In genomic region chr17:32752813-32753360, GRCm38 (mm10) we compare ENCODE assay signal across 19 mouse cellular contexts. TPM values are rescaled to one million over a fixed set of nuclear protein-coding genes. Genes with fewer than 3 reads are reported as not detected.
A peak's percentile ranks its signal among the peaks of the same experiment; 100 is the strongest.
DNase-seq lines count a peak whose midpoint lies in the region; ATAC-seq and TF ChIP-seq lines count a peak whose summit lies in the region.
"Had no signal": no experiment of that assay in that cellular context is flagged by ENCODE, and none has a peak within 500 bp of the region (broad histone marks: within the 10 kb centered on the region; RNA-seq: fewer than 3 reads in every experiment).

No protein-coding gene starts in this region.

- H3K27me3 ChIP-seq in heart, postnatal 0 days (ENCODE audit: control insufficient read depth, insufficient read depth, low read length): no peaks in the 10 kb centered on the region
- H3K27me3 ChIP-seq in MEL (ENCODE audit: control insufficient read depth in 1 of 2, insufficient read depth in 2 of 2, low read length in 2 of 2): peaks cover 0 to 3% of the 10 kb centered on the region in 2 experiments; a peak in 3 of 4 replicates
- H3K27me3 ChIP-seq in liver, embryonic 14.5 days (ENCODE audit: control insufficient read depth, insufficient read depth, low read length): no peaks in the 10 kb centered on the region
- H3K27me3 ChIP-seq: CH12.LX; forebrain, embryonic 13.5 days; heart, embryonic 15.5 days; intestine, embryonic 15.5 days had no signal

- no peak for TF ChIP-seq EP300 in heart, postnatal 0 days (IDR thresholded peaks at IDR 0.05; ENCODE audit: low read depth)
- TF ChIP-seq EP300 in MEL (IDR thresholded peaks at IDR 0.05; ENCODE audit: low read depth in 1 of 2, low read length in 2 of 2): peak; percentile 72 to 84
- TF ChIP-seq EP300 in liver, embryonic 14.5 days (IDR thresholded peaks at IDR 0.05; ENCODE audit: low read depth): 0 out of 2 replicates have a peak, but pooled peaks have one; percentile 27

- no peak for TF ChIP-seq POLR2A in MEL (IDR thresholded peaks at IDR 0.05; ENCODE audit: control insufficient read depth in 1 of 2, insufficient read depth in 1 of 2, low read depth in 1 of 2, low read length in 2 of 2, poor library complexity in 1 of 2)

- DNase-seq in heart, postnatal 0 days (ENCODE audit: low spot score): peak; percentile 6
- no peak for DNase-seq in heart, adult 9 months (ENCODE audit: low spot score in 2 of 2)
- peak; percentile 62 for DNase-seq in MEL (ENCODE audit: low read depth, low spot score)
- no peak for DNase-seq in liver, embryonic 14.5 days (ENCODE audit: low read depth in 3 of 3, low spot score in 3 of 3)
- no peak for DNase-seq in spleen, postnatal 10 days (ENCODE audit: low spot score in 2 of 2)
- no peak for DNase-seq in kidney, adult 8-10 months
- DNase-seq: forebrain, postnatal 0 days; gastrocnemius, postnatal 25 days had no signal

- H3K36me3 ChIP-seq in heart, postnatal 0 days (replicated peaks; ENCODE audit: control insufficient read depth, insufficient read depth, low read length): no peaks in the 10 kb centered on the region
- no peaks in the 10 kb centered on the region for H3K36me3 ChIP-seq in MEL (ENCODE audit: control insufficient read depth in 1 of 2, insufficient read depth in 2 of 2, low read length in 2 of 2)
- H3K36me3 ChIP-seq in liver, embryonic 14.5 days (replicated peaks; ENCODE audit: control insufficient read depth, insufficient read depth, low read depth): no peaks in the 10 kb centered on the region
- H3K36me3 ChIP-seq: embryonic facial prominence, embryonic 10.5 days; heart, embryonic 15.5 days; hindbrain, embryonic 10.5 days; intestine, embryonic 15.5 days had no signal

- WGBS in heart, postnatal 0 days: 20% methylated on average over 6 of the region's 6 CpGs
- 31% methylated on average over 6 of the region's 6 CpGs for WGBS in liver, embryonic 14.5 days (ENCODE audit: insufficient replicate concordance)

- no peak overlapping the region for H3K9ac ChIP-seq in heart, postnatal 0 days (replicated peaks; ENCODE audit: low read depth, low read length)
- no peak overlapping the region for H3K9ac ChIP-seq in MEL (ENCODE audit: control insufficient read depth, low read depth, low read length, poor library complexity, severe bottlenecking)
- H3K9ac ChIP-seq in liver, embryonic 14.5 days (replicated peaks): no peak overlapping the region
- H3K9ac ChIP-seq: forebrain, embryonic 13.5 days; forebrain, postnatal 0 days; heart, embryonic 15.5 days; hindbrain, embryonic 14.5 days; intestine, embryonic 15.5 days had no signal

- H3K4me1 ChIP-seq in heart, postnatal 0 days (ENCODE audit: control insufficient read depth, insufficient read depth): no peaks in the 10 kb centered on the region
- H3K4me1 ChIP-seq in MEL (ENCODE audit: control insufficient read depth in 1 of 2, insufficient read depth in 2 of 2, low read length in 2 of 2): 0 out of 4 replicates have a peak, but pooled peaks cover 0 to 6% of the 10 kb centered on the region in 2 experiments
- H3K4me1 ChIP-seq in liver, embryonic 14.5 days (replicated peaks; ENCODE audit: control insufficient read depth in 2 of 2, insufficient read depth in 2 of 2, low read length in 1 of 2): peaks cover 0 to 5% of the 10 kb centered on the region in 2 experiments; a peak in 1 of 4 replicates
- H3K4me1 ChIP-seq: embryonic facial prominence, embryonic 10.5 days; forebrain, embryonic 13.5 days; intestine, embryonic 15.5 days had no signal

- no peak for TF ChIP-seq CTCF in heart, postnatal 0 days (IDR thresholded peaks at IDR 0.05; ENCODE audit: low read depth)
- TF ChIP-seq CTCF in MEL (IDR thresholded peaks at IDR 0.05 in 2 of 3, conservative IDR thresholded peaks at IDR 0.05 in 1 of 3; ENCODE audit: control insufficient read depth in 1 of 3, insufficient read depth in 1 of 3, low read depth in 2 of 3, low read length in 3 of 3, poor library complexity in 1 of 3, severe bottlenecking in 1 of 3): no peak
- TF ChIP-seq CTCF in liver, embryonic 14.5 days (IDR thresholded peaks at IDR 0.05; ENCODE audit: low read depth): no peak

- H3K9me3 ChIP-seq in heart, postnatal 0 days (replicated peaks; ENCODE audit: control insufficient read depth, low read length): no peaks in the 10 kb centered on the region
- no peaks in the 10 kb centered on the region for H3K9me3 ChIP-seq in MEL (replicated peaks; ENCODE audit: insufficient read depth, low read length)
- H3K9me3 ChIP-seq in liver, embryonic 14.5 days (ENCODE audit: control insufficient read depth, low read length): no peaks in the 10 kb centered on the region
- H3K9me3 ChIP-seq: embryonic facial prominence, embryonic 10.5 days; forebrain, embryonic 13.5 days; heart, embryonic 15.5 days; hindbrain, embryonic 10.5 days; intestine, embryonic 15.5 days had no signal

- H3K4me3 ChIP-seq in heart, postnatal 0 days (ENCODE audit: low read depth, low read length): no peak overlapping the region
- no peak overlapping the region for H3K4me3 ChIP-seq in MEL (ENCODE audit: control insufficient read depth in 1 of 2, insufficient read depth in 1 of 2, low read depth in 2 of 2, low read length in 2 of 2)
- H3K4me3 ChIP-seq in liver, embryonic 14.5 days (ENCODE audit: insufficient read depth in 1 of 2, low read depth in 2 of 2, low read length in 2 of 2): no peak overlapping the region
- H3K4me3 ChIP-seq: embryonic facial prominence, embryonic 10.5 days; forebrain, embryonic 13.5 days; gastrocnemius, adult 2 months; heart, embryonic 15.5 days; intestine, embryonic 15.5 days had no signal

- no peak for ATAC-seq in heart, postnatal 0 days (ENCODE audit: insufficient read depth, low read depth)
- ATAC-seq in liver, embryonic 14.5 days (ENCODE audit: insufficient read depth): peak; percentile 33; the same call in 1 of the 2 replicates
- peak; percentile 96 for ATAC-seq in megakaryocyte-erythroid progenitor cell, adult 5-6 weeks (replicated peaks; ENCODE audit: low FRiP score, low TSS enrichment, poor library complexity, severe bottlenecking)
- ATAC-seq: forebrain, embryonic 13.5 days; forebrain, postnatal 0 days; intestine, embryonic 15.5 days had no signal

- no peak overlapping the region for H3K27ac ChIP-seq in heart, postnatal 0 days (ENCODE audit: low read depth)
- H3K27ac ChIP-seq in MEL (ENCODE audit: control insufficient read depth, low read depth, low read length): no peak overlapping the region
- no peak overlapping the region for H3K27ac ChIP-seq in liver, embryonic 14.5 days
- H3K27ac ChIP-seq: embryonic facial prominence, embryonic 10.5 days; forebrain, embryonic 13.5 days; gastrocnemius, adult 2 months; heart, embryonic 15.5 days; hindbrain, embryonic 10.5 days; hindbrain, embryonic 14.5 days; intestine, embryonic 15.5 days had no signal

- no peaks in the 10 kb centered on the region for H3K79me2 ChIP-seq in MEL (ENCODE audit: control insufficient read depth, insufficient read depth, low read length, poor library complexity)

- peak overlapping the region; percentile 27 for H3K4me2 ChIP-seq in heart, postnatal 0 days (ENCODE audit: low read depth, low read length)
- no peak overlapping the region for H3K4me2 ChIP-seq in liver, embryonic 14.5 days (ENCODE audit: low read depth)
- H3K4me2 ChIP-seq: forebrain, embryonic 13.5 days; heart, embryonic 11.5 days; hindbrain, embryonic 14.5 days; intestine, embryonic 15.5 days had no signal

- TF ChIP-seq RAD21 in MEL (IDR thresholded peaks at IDR 0.05; ENCODE audit: low read depth, low read length): no peak

TF ChIP-seq in MEL, 35 proteins besides CTCF, POLR2A, EP300 and RAD21:
- TF ChIP-seq TAL1 (IDR thresholded peaks at IDR 0.05; ENCODE audit: low read length) (peak; percentile 66), TCF12 (IDR thresholded peaks at IDR 0.05; ENCODE audit: low read depth, low read length) (peak; percentile 80), ETS1 (IDR thresholded peaks at IDR 0.05; ENCODE audit: low read depth, low read length) (peak; percentile 75), BHLHE40 (IDR thresholded peaks at IDR 0.05; ENCODE audit: borderline replicate concordance, low read depth, low read length) (peak; percentile 46; the same call in 1 of the 2 replicates), CHD2 (IDR thresholded peaks at IDR 0.05; ENCODE audit: low read length) (no peak), USF1 (IDR thresholded peaks at IDR 0.05; ENCODE audit: low read depth, low read length) (no peak), SIN3A (IDR thresholded peaks at IDR 0.05; ENCODE audit: low read length) (peak; percentile 43; the same call in 1 of the 2 replicates), MEF2A (IDR thresholded peaks at IDR 0.05; ENCODE audit: extremely low read depth, insufficient replicate concordance, low read depth, low read length, poor library complexity, severe bottlenecking) (peak; percentile 63; the same call in 1 of the 2 replicates), MAX (IDR thresholded peaks at IDR 0.05; ENCODE audit: low read length) (peak; percentile 60), RCOR1 (IDR thresholded peaks at IDR 0.05; ENCODE audit: low read depth, low read length) (peak; percentile 79; the same call in 1 of the 2 replicates), GATA1 (IDR thresholded peaks at IDR 0.05; ENCODE audit: low read depth, low read length) (peak; percentile 84), HCFC1 (IDR thresholded peaks at IDR 0.05; ENCODE audit: low read depth, low read length) (no peak)

RNA-seq across cellular contexts. Expression of gene Zfp871, which starts 35.2 kb away (rescaled TPM):
- total RNA-seq in heart, postnatal 0 days (2014; rRNA removed; ENCODE audit: low replicate concordance): 19.6 and 21.0 TPM in 2 replicates
- 14.9 and 16.1 TPM in 2 replicates for polyA plus RNA-seq in heart, postnatal 0 days (2015; fragmentation: Nextera tagmentation; extraction: Ambion mirVana)
- total RNA-seq in MEL (2012; rRNA removed): 8.8 and 11.7 TPM in 2 replicates
- 10 to 100 TPM; 12.2 to 16.9 TPM for polyA plus RNA-seq in MEL (2012; ENCODE audit: insufficient read depth in 1 of 2, insufficient read length in 2 of 2, low read depth in 1 of 2, low replicate concordance in 2 of 2, missing spikeins in 1 of 2)
- polyA plus RNA-seq in liver, embryonic 14.5 days (2012; rRNA removed): 7.4 and 8.0 TPM in 2 replicates
- polyA plus RNA-seq in liver, embryonic 14.5 days (2014; fragmentation: Nextera tagmentation; extraction: Ambion mirVana): 9.4 and 10.6 TPM in 2 replicates
- 33.5 and 53.2 TPM in 2 replicates for total RNA-seq in megakaryocyte-erythroid progenitor cell, adult 5-6 weeks (2014; fragmentation: Nextera tagmentation)
- 18.9 and 29.5 TPM in 2 replicates for total RNA-seq in megakaryocyte-erythroid progenitor cell, adult 5-6 weeks (2017)

RNA-seq across cellular contexts. Expression of gene Zfp811, which starts 56.8 kb away (rescaled TPM):
- 0.12 TPM in 1 of 2 replicates, not detected in the other for total RNA-seq in heart, postnatal 0 days (2014; rRNA removed; ENCODE audit: low replicate concordance)
- 0.31 and 0.69 TPM in 2 replicates for polyA plus RNA-seq in heart, postnatal 0 days (2015; fragmentation: Nextera tagmentation; extraction: Ambion mirVana)
- total RNA-seq in MEL (2012; rRNA removed): not detected in 2 replicates
- not detected for polyA plus RNA-seq in MEL (2012; ENCODE audit: insufficient read depth in 1 of 2, insufficient read length in 2 of 2, low read depth in 1 of 2, low replicate concordance in 2 of 2, missing spikeins in 1 of 2)
- polyA plus RNA-seq in liver, embryonic 14.5 days (2012; rRNA removed): 0.06 and 0.10 TPM in 2 replicates
- 0.04 and 0.11 TPM in 2 replicates for polyA plus RNA-seq in liver, embryonic 14.5 days (2014; fragmentation: Nextera tagmentation; extraction: Ambion mirVana)
- not detected in 2 replicates for total RNA-seq in megakaryocyte-erythroid progenitor cell, adult 5-6 weeks (2014; fragmentation: Nextera tagmentation)
- total RNA-seq in megakaryocyte-erythroid progenitor cell, adult 5-6 weeks (2017): 0.11 TPM in 1 of 2 replicates, not detected in the other
- total RNA-seq: granulocyte monocyte progenitor cell, adult 5-6 weeks had no signal

Comparison
In these comparisons a context has a peak if more than half of its experiments do, and no peak if none do; other contexts are left out.
1. DNase-seq: peak in heart, postnatal 0 days (single experiment) and MEL (single experiment); none in heart, adult 9 months (0 of 2), liver, embryonic 14.5 days (0 of 3), spleen, postnatal 10 days (0 of 2) and kidney, adult 8-10 months (0 of 2).